Mouse (Mus musculus) gastrocnemius, adult 18-20 months (tissue): ENCODE results near the gene Hmcn1. TPM values are rescaled to one million over a fixed set of nuclear protein-coding genes. Genes with fewer than 3 reads are reported as not detected.

Experiments used
- DNase-seq: peaks from one replicate; pipeline ENCODE4 v3.0.0; 2021; ENCODE audit warnings: low spot score
- total RNA-seq, 2 experiments: library from RNA; stranded (reverse); gene quantifications; 2 replicates each; pipeline ENCODE4 v1.2.3; 2021

The Hmcn1 gene
- total RNA-seq, 2 experiments from 2014 or later: 4.8 to 6.9 TPM

DNA sequence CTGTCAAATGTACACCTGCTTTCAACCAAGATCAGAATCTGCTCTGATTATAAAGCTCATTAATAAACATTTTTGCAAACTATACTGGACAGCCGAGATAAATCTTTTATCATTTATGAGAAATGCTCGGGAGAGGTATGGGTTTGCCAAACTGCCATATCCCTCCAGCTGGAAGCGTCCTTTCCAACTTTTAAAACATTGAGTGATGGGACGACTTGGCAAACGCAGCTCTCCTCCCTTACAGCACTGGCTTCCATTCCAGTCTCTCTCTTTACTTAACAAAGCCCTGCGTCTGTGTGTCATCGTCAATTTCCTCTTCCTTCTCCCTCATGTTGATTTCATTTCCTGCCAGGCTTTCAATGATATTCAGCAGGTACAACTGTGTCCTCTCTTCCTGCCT is 114.8 kb downstream of the Hmcn1 start:
- DNase-seq: no peak

GRCm38 (mm10) chr1:150877920-150878319 is 115.3 kb downstream of the Hmcn1 start:
- no peak for DNase-seq

DNA sequence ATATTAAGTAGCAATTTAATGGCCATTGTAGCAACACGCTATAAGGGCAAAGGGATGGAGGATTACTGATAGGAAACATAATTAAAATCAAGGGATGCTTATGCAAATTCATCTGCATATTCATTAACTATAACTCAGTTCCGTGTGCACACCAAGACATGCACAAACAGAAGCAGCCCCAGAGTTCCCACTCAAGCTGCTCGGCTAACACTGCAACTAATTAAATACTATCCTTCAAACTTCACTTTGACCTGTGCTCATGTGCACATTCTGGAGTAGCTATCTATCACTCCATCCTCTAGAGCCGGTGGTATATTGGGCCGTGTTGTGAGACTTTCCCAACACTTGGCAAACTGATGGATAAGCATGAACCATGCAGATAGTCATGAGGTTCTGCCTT is 119.2 kb downstream of the Hmcn1 start:
- no peak for DNase-seq

GRCm38 (mm10) chr1:150873231-150873630 is 120.0 kb downstream of the Hmcn1 start:
- peak; percentile 44 for DNase-seq

DNA sequence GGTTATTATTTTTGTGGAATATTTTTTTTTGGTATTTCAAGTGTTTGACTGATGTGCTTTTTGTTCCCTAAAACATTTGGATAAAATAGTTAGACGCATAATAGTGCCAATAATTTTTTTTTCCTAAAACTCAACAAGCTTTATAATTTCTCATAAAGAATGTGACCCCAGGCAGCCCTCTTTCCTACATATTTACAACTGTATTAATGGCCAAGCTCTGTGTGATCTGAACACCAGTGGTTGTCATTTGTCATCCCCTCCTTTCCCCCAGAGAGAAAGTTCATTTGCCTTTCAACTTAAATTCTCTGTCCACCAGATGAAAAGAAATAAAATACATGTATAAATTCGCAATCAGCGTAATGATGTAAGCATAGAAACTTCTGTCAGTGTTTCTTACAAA is 121.1 kb downstream of the Hmcn1 start:
- DNase-seq: no peak

GRCm38 (mm10) chr1:150869189-150869588 is 124.0 kb downstream of the Hmcn1 start:
- no peak for DNase-seq

- no peak for DNase-seq
These were observed 126.6 kb downstream of the Hmcn1 start for GRCm38 (mm10) chr1:150866615-150867014.

DNA sequence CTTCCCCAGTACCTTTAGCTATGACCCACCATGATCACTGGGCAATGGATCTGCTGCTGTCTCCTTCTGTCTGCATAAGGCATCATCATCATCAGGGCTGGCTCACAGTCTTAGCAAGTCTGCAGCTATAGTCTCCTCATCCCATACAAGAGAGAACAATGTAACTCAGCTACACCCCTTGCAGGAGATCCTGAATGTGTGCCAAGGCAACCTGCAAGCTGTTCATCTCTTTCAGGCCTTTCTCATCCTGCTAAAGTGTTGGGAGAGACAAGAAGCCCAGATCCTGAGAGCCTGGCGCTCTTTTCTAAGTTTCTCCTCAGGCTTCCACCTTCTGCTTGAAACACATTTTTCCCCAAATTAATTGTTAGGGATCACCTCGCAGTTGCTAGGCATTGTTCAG is 135.5 kb downstream of the Hmcn1 start:
- DNase-seq: no peak

- DNase-seq: no peak
These were observed 159.8 kb downstream of the Hmcn1 start for GRCm38 (mm10) chr1:150833448-150833847.

- no peak for DNase-seq
These were observed 163.4 kb downstream of the Hmcn1 start for GRCm38 (mm10) chr1:150829851-150830250.

DNA sequence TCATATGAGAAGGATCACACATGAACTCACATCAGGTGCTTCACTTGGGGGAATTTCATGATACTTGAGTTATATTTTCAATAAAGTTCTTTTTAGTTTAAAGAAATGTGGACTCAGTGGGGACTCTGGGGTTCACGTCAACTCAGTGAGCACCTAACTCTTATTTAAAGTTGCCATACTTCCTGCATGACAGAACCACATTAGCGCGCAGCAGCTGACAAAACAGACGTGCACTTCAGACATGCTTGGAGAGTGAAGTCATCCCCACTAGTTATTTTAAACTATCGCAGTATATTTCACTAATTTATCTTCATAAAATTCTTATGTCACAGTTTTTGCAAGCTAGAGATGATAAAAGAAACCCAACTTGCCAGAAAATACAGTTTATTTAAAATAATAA is 166.1 kb downstream of the Hmcn1 start:
- no peak for DNase-seq

GRCm38 (mm10) chr1:150824334-150825005 is 168.8 kb downstream of the Hmcn1 start:
- DNase-seq: no peak

- DNase-seq: no peak
These were observed 177.0 kb downstream of the Hmcn1 start for GRCm38 (mm10) chr1:150816035-150816807.

DNA sequence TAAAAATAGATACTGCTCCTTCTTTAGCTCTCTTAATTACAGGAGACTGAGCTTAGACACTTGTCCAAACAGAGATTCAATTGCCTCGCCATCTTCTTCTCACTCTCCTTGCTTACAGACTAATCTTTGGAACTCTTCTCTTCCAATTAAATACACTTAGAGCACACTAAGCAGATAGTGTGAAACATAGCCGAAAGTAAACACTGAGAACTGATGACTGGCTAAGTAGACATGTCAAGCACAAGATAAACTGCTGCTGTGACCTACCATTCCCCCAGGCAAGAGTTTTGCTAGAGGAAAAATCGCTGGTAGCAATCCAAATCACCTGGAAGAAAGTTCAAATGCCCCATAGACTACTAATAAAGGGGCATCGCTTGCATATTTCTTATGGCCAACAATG is 178.3 kb downstream of the Hmcn1 start:
- no peak for DNase-seq

DNA sequence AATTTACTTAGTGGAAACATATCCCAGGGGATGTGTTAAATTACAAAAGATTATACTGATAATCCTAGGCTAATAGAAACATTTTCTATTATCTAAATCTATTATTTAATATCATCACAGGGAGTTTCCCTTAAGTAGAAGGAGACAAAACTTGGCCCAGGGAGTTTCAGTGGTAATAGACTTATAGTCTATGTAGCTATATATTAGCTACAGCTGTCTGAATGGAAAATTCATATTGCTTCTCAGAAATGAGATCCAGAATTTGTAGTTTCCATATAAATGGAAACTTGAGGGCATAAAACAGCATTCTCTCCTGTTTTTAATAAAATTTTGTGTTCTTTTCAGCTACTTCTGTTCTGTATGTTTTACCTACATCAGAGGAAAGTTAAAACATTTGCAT is 179.9 kb downstream of the Hmcn1 start:
- no peak for DNase-seq

GRCm38 (mm10) chr1:150806864-150807263 is 186.4 kb downstream of the Hmcn1 start:
- DNase-seq: no peak

DNA sequence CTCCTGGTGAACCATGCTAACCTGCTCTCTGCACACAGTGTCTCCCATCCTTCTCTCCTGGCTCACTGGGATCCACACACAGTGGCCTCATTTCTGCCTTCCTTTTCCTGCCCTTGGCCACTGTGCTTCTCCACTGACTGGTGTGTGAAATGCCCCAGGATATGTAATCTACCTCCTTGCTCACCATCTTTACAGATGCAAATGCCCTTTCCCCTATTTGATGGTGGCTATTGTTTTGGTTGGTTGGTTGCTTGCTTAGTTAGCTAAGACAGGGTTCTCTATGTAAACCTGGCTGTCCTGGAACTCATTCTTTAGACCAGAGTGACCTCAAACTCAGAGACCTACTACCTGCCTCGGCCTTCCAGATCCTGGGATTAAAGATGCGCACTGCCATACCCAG is 187.8 kb downstream of the Hmcn1 start:
- no peak for DNase-seq

- DNase-seq: no peak
These were observed 188.8 kb downstream of the Hmcn1 start for GRCm38 (mm10) chr1:150804235-150805099.

- no peak for DNase-seq
These were observed 190.6 kb downstream of the Hmcn1 start for GRCm38 (mm10) chr1:150802642-150803041.

GRCm38 (mm10) chr1:150800611-150801263 is 192.5 kb downstream of the Hmcn1 start:
- no peak for DNase-seq

- no peak for DNase-seq
These were observed 194.6 kb downstream of the Hmcn1 start for GRCm38 (mm10) chr1:150798651-150799050.

DNA sequence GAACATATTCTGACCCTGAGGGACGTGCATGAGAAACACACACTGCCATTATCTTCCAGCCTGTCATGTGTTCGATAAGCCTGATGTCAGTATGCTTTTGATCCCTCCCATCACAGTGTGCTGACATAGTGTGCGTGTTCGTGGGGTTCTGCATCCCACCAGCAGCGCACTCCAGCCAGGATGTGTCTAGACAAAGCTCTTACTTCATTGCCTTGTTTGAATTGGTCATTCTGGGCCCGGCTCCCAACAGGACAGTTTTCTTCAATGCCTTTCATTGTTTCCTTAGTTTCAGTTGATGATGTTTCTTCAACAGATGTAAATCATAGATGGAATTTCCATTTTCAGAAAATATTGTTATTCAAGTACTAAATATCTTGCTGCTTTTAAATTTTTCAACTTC is 206.5 kb downstream of the Hmcn1 start:
- DNase-seq: no peak
